ENCODE assay signal across 20 mouse cellular contexts in the genomic region with DNA sequence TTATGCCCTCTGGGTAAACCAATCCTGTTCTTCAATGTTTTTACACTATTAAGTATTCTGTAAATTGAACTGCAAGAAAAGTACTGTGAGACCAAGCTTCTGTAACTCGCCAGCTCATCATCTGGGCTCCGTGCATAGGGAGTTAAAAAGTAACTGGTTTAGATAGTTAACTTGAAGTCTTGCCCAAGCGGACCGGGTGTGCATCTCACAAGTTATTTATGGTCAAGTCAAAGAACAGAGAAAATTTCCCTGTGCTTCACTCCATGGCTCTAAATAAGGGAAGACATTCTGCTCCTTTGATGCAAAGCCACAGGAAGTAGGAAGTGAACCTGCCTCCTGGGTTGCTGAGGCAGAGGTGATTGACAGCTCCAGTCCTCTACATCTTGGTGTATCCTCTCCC. TPM values are rescaled to one million over a fixed set of nuclear protein-coding genes. Genes with fewer than 3 reads are reported as not detected.
DNase-seq lines count a peak whose midpoint lies in the region; ATAC-seq and TF ChIP-seq lines count a peak whose summit lies in the region.
"Had no signal": no experiment of that assay in that cellular context is flagged by ENCODE, and none has a peak within 500 bp of the region (broad histone marks: within the 10 kb centered on the region; RNA-seq: fewer than 3 reads in every experiment).

No protein-coding gene starts in this region.

- in situ Hi-C loops in Patski (cut with MboI; ENCODE audit: low pct_unique_long_range_greater_than_20kb), result no loop called here

- no peaks in the 10 kb centered on the region for H3K27me3 ChIP-seq in Patski
- no peaks in the 10 kb centered on the region for H3K27me3 ChIP-seq in lung, postnatal 0 days (replicated peaks; ENCODE audit: insufficient read depth, low read length)
- H3K27me3 ChIP-seq in midbrain, embryonic 16.5 days (ENCODE audit: control insufficient read depth, insufficient read depth, low read depth, low read length), result no peaks in the 10 kb centered on the region
- H3K27me3 ChIP-seq: heart, embryonic 12.5 days had no signal

- H3K27ac ChIP-seq in lung, postnatal 0 days (ENCODE audit: low read length), result no peak overlapping the region
- no peak overlapping the region for H3K27ac ChIP-seq in midbrain, embryonic 16.5 days (ENCODE audit: low read length)
- H3K27ac ChIP-seq: embryonic facial prominence, embryonic 13.5 days; forebrain, embryonic 12.5 days; heart, adult 2 months; hindbrain, embryonic 10.5 days; hindbrain, embryonic 14.5 days had no signal

- H3K9me3 ChIP-seq in lung, postnatal 0 days (ENCODE audit: low read length), result no peaks in the 10 kb centered on the region
- H3K9me3 ChIP-seq in midbrain, embryonic 16.5 days (replicated peaks; ENCODE audit: control insufficient read depth, low read length, poor library complexity, severe bottlenecking), result no peaks in the 10 kb centered on the region
- H3K9me3 ChIP-seq: embryonic facial prominence, embryonic 13.5 days; forebrain, embryonic 12.5 days; G1E; heart, embryonic 12.5 days; hindbrain, embryonic 10.5 days had no signal

- ATAC-seq in Patski, result no peak
- no peak for ATAC-seq in lung, postnatal 0 days
- no peak for ATAC-seq in midbrain, embryonic 16.5 days
- ATAC-seq: activated CD4-positive, CD25-positive, alpha-beta regulatory T cell, adult 4 months; forebrain, embryonic 16.5 days had no signal

- no peak for TF ChIP-seq CTCF in Patski (IDR thresholded peaks at IDR 0.05)
- TF ChIP-seq CTCF in lung, postnatal 0 days (IDR thresholded peaks at IDR 0.05), result no peak

- CTCF ChIA-PET in Patski (lab: Charles Lee), result interaction anchor here (1.6 kb wide), 1 partner anchor 82 kb away, joined by 3 read pairs; no protein-coding TSS in a partner anchor

- no peak for TF ChIP-seq EP300 in lung, postnatal 0 days (IDR thresholded peaks at IDR 0.05)

- no peak overlapping the region for H3K4me3 ChIP-seq in lung, postnatal 0 days (ENCODE audit: low read depth, low read length)
- no peak overlapping the region for H3K4me3 ChIP-seq in midbrain, embryonic 16.5 days (ENCODE audit: low read depth, low read length)
- H3K4me3 ChIP-seq: embryonic facial prominence, embryonic 13.5 days; forebrain, embryonic 12.5 days; heart, adult 2 months; heart, embryonic 12.5 days; hindbrain, embryonic 10.5 days had no signal

- POLR2A ChIA-PET in Patski (lab: Charles Lee), result interaction anchor here (0.6 kb wide), 2 partner anchors 16 to 17 kb away, joined by 3 read pairs; no protein-coding TSS in a partner anchor

- peak; percentile 19 for DNase-seq in Patski (ENCODE audit: low read depth, low spot score)
- DNase-seq in kidney, adult 8-10 months, result peak; percentile 62 to 70
- DNase-seq in kidney, postnatal 14 days, result peak; percentile 47
- no peak for DNase-seq in lung, postnatal 0 days (ENCODE audit: low spot score)
- DNase-seq in spleen, postnatal 36 days (ENCODE audit: low spot score in 2 of 2), result no peak
- DNase-seq: adrenal gland, postnatal 14 days; cerebellum, adult 11-12 months; cerebellum, adult 9-11 months; cerebellum, postnatal 36 days; gastrocnemius, postnatal 10 days; heart, adult 2 months had no signal

- no peak overlapping the region for H3K9ac ChIP-seq in lung, postnatal 0 days (replicated peaks; ENCODE audit: low read depth)
- H3K9ac ChIP-seq in midbrain, embryonic 16.5 days (ENCODE audit: low read depth, low read length), result no peak overlapping the region
- H3K9ac ChIP-seq: embryonic facial prominence, embryonic 13.5 days; forebrain, embryonic 12.5 days; heart, embryonic 12.5 days; hindbrain, embryonic 14.5 days had no signal

- H3K4me2 ChIP-seq in lung, postnatal 0 days (replicated peaks; ENCODE audit: low read depth, low read length), result no peak overlapping the region
- no peak overlapping the region for H3K4me2 ChIP-seq in midbrain, embryonic 16.5 days (ENCODE audit: low read length)
- H3K4me2 ChIP-seq: embryonic facial prominence, embryonic 13.5 days; forebrain, embryonic 12.5 days; heart, embryonic 12.5 days; hindbrain, embryonic 14.5 days had no signal

- 81% methylated on average over 4 of the region's 4 CpGs for WGBS in lung, postnatal 0 days
- WGBS in midbrain, embryonic 16.5 days, result 89% methylated on average over 4 of the region's 4 CpGs

- H3K4me1 ChIP-seq in lung, postnatal 0 days (ENCODE audit: insufficient read depth, low read depth, low read length), result no peaks in the 10 kb centered on the region
- H3K4me1 ChIP-seq in midbrain, embryonic 16.5 days (ENCODE audit: control insufficient read depth, insufficient read depth, low read length), result no peaks in the 10 kb centered on the region
- H3K4me1 ChIP-seq: forebrain, embryonic 12.5 days; heart, embryonic 12.5 days had no signal

- H3K36me3 ChIP-seq in lung, postnatal 0 days (ENCODE audit: insufficient read depth, low read length), result no peaks in the 10 kb centered on the region
- H3K36me3 ChIP-seq in midbrain, embryonic 16.5 days (ENCODE audit: control insufficient read depth, insufficient read depth, low read length), result no peaks in the 10 kb centered on the region
- H3K36me3 ChIP-seq: embryonic facial prominence, embryonic 13.5 days; forebrain, embryonic 12.5 days; G1E; heart, embryonic 12.5 days; hindbrain, embryonic 10.5 days had no signal

RNA-seq across cellular contexts. Expression of gene Paqr9, which starts 34.8 kb away (rescaled TPM):
- polyA plus RNA-seq in Patski (2021), result 1.6 TPM
- polyA plus RNA-seq in lung, postnatal 0 days (2015; fragmentation: Nextera tagmentation; extraction: Ambion mirVana), result 0.11 and 0.16 TPM in 2 replicates
- 5.5 and 5.7 TPM in 2 replicates for polyA plus RNA-seq in midbrain, embryonic 16.5 days (2015; fragmentation: Nextera tagmentation; extraction: Ambion mirVana)
- polyA plus RNA-seq: G1E had no signal

RNA-seq across cellular contexts. Expression of gene Pcolce2, which starts 43.1 kb away (rescaled TPM):
- polyA plus RNA-seq in Patski (2021), result 6.0 TPM
- 45.7 and 52.1 TPM in 2 replicates for polyA plus RNA-seq in lung, postnatal 0 days (2015; fragmentation: Nextera tagmentation; extraction: Ambion mirVana)
- polyA plus RNA-seq in midbrain, embryonic 16.5 days (2015; fragmentation: Nextera tagmentation; extraction: Ambion mirVana), result 1.7 and 2.3 TPM in 2 replicates
- polyA plus RNA-seq: G1E had no signal

Comparison
In these comparisons a context has a peak if more than half of its experiments do, and no peak if none do; other contexts are left out.
1. DNase-seq: peak in Patski (single experiment), kidney, adult 8-10 months (2 of 2) and kidney, postnatal 14 days (single experiment); none in lung, postnatal 0 days (single experiment) and spleen, postnatal 36 days (0 of 2).